Mouse (Mus musculus): ENCODE measurements around the gene Gm4871. TPM values are rescaled to one million over a fixed set of nuclear protein-coding genes. Genes with fewer than 3 reads are reported as not detected.
"Not testable (repeated sequence)": the region's sequence is repeated elsewhere in the genome, so short reads cannot be mapped to it uniquely, and the experiment has no call there.

Gm4871 gene
- polyA plus RNA-seq, 1 experiment from 2014 or later = not detected

DNA sequence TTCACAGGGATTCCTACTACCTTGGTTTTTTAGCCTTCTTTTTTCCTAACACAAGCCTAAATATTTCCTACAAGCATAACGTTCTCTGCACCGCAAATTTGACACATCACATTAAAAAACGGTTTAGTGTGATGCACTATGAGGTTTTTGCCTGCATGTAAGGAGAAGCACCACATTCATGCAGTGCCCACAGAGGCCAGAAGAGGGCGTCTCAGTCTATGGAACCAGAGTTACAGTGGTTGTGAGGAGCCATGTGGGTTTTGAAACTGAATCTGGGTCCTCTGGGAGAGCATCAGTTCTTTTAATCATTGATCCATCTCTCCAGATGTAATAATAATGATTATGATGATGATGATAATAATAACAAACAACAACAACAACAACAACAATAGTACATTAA, 9.1 kb upstream of the Gm4871 start:
- no peak overlapping the region for H3K9ac ChIP-seq
- no peak for ATAC-seq (ENCODE audit: insufficient number of reproducible peaks, low FRiP score, low TSS enrichment, low read depth)
- 43% methylated on average over 4 of the region's 4 CpGs for WGBS
- no peak overlapping the region for H3K27ac ChIP-seq
- H3K4me2 ChIP-seq = no peak overlapping the region
- H3K27me3 ChIP-seq = no peaks in the 10 kb centered on the region
- no peaks in the 10 kb centered on the region for H3K9me3 ChIP-seq
- no peaks in the 10 kb centered on the region for H3K4me1 ChIP-seq
- H3K36me3 ChIP-seq = no peaks in the 10 kb centered on the region
- H3K4me3 ChIP-seq = no peak overlapping the region

DNA sequence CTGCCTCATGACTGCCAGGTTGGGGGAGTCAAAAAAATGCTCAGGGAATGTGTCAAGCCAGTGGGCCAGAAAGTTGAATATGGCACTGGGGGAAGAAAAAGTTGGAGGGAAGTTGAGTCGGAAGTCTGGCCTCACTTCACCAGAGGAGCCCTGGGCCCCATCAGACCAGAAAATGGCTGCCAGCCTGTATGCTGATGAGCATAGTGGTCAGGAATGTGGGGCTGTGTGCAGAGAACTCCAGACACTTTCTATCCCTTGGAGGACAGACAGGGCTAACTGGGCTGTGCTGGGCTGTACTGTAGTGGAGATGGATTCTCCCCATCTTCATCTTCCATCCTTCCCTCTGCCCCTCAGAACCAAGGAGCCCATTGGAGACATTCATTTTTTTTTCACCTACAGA, 2.1 kb downstream of the Gm4871 start:
- not testable (repeated sequence) for H3K27ac ChIP-seq; H3K9me3 ChIP-seq; H3K4me2 ChIP-seq; H3K9ac ChIP-seq; H3K4me3 ChIP-seq; H3K27me3 ChIP-seq; H3K4me1 ChIP-seq; H3K36me3 ChIP-seq; ATAC-seq (ENCODE audit: insufficient number of reproducible peaks, low FRiP score, low TSS enrichment, low read depth)
- WGBS = 71% methylated on average over 1 of the region's 1 CpGs

DNA sequence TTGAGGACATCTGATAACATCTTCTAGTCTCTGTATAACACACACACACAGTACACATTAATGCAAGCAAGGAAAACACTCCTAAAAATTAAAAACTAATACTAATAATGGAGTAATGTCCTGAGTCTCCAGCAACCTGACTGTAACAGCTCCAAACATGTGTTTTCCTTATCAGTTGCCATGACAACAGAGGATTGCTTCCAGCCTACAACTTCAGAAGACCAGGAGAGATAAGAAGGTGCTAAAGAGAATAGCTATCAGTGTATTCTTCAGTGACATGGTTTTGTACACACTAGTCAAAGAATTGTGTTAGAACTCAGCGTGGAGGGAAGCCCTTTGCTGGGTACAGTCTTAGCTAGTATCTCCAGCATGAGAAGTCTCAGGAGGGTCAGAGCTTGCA, 11.8 kb downstream of the Gm4871 start:
- 60% methylated on average over 1 of the region's 1 CpGs for WGBS
- not testable (repeated sequence) for H3K36me3 ChIP-seq; H3K9ac ChIP-seq; ATAC-seq (ENCODE audit: insufficient number of reproducible peaks, low FRiP score, low TSS enrichment, low read depth); H3K4me2 ChIP-seq; H3K27ac ChIP-seq; H3K27me3 ChIP-seq; H3K4me1 ChIP-seq; H3K9me3 ChIP-seq; H3K4me3 ChIP-seq

DNA sequence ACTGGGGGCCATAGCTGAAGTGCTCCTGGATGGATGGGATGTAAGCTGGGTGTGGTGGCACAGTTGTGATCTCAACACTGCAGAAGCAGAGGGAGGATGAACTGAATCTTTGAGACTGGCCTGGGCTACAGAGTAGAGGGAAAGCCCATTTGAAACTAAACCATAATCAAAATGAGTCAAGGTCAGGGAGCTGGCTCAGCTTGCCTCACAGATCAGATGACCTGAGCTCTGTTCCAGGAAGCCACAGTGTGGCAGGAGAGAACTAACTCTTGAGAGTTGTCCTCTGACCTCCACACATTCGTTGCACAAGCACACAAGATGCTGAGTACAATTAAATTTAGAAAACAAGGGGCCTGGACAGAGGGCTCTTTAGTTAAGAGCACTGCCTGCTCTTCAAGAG, 12.3 kb downstream of the Gm4871 start:
- H3K4me3 ChIP-seq; H3K4me1 ChIP-seq; H3K27me3 ChIP-seq; ATAC-seq (ENCODE audit: insufficient number of reproducible peaks, low FRiP score, low TSS enrichment, low read depth); H3K27ac ChIP-seq; H3K36me3 ChIP-seq; H3K9ac ChIP-seq; H3K4me2 ChIP-seq; H3K9me3 ChIP-seq: not testable (repeated sequence)
- WGBS = 36% methylated on average over 1 of the region's 1 CpGs

DNA sequence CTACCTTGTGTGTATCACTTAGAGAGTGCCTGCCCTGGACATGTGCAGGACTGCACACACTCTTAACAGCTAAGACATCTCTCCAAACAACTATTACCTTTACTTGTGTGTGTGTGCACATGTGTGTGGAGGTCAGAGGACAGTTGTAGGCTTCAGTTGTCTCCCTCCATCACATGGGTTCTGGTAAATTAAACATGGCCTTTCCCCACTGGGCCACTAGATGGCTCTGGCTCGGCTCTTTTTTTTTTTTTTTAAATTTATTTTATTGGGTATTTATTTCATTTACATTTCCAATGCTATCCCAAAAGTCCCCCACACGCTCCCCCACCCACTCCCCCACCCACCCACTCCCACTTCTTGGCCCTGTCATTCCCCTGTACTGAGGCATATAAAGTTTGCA, 15.8 kb downstream of the Gm4871 start:
- H3K4me3 ChIP-seq; H3K36me3 ChIP-seq; ATAC-seq (ENCODE audit: insufficient number of reproducible peaks, low FRiP score, low TSS enrichment, low read depth); H3K27me3 ChIP-seq; H3K9me3 ChIP-seq; H3K4me1 ChIP-seq; H3K4me2 ChIP-seq; H3K27ac ChIP-seq; H3K9ac ChIP-seq: not testable (repeated sequence)
- WGBS = 38% methylated on average over 2 of the region's 2 CpGs

DNA sequence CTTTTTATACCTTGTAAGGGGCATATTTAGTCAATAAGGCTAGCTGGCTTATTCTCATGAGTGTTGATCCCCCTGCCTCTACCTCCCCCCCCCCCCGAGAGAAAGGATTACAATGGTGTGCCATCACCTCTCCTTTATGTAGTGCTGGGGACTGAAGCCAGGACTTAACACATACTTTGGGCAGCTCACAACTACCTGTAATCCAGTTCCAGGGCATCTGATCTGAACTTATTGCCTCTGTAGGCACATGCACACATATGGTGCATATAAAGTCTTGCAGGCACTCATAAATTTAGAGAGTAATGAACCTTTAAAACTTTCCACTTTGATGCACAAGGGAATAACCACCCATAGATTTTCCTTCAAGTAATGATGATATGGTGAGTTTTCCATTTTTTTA, 18.3 kb downstream of the Gm4871 start:
- no peak for ATAC-seq (ENCODE audit: insufficient number of reproducible peaks, low FRiP score, low TSS enrichment, low read depth)
- no peaks in the 10 kb centered on the region for H3K4me1 ChIP-seq
- no peaks in the 10 kb centered on the region for H3K36me3 ChIP-seq
- H3K4me2 ChIP-seq = no peak overlapping the region
- no peak overlapping the region for H3K4me3 ChIP-seq
- no peak overlapping the region for H3K9ac ChIP-seq
- H3K27ac ChIP-seq = no peak overlapping the region
- no peaks in the 10 kb centered on the region for H3K9me3 ChIP-seq
- WGBS = 45% methylated on average over 1 of the region's 1 CpGs
- H3K27me3 ChIP-seq = no peaks in the 10 kb centered on the region

DNA sequence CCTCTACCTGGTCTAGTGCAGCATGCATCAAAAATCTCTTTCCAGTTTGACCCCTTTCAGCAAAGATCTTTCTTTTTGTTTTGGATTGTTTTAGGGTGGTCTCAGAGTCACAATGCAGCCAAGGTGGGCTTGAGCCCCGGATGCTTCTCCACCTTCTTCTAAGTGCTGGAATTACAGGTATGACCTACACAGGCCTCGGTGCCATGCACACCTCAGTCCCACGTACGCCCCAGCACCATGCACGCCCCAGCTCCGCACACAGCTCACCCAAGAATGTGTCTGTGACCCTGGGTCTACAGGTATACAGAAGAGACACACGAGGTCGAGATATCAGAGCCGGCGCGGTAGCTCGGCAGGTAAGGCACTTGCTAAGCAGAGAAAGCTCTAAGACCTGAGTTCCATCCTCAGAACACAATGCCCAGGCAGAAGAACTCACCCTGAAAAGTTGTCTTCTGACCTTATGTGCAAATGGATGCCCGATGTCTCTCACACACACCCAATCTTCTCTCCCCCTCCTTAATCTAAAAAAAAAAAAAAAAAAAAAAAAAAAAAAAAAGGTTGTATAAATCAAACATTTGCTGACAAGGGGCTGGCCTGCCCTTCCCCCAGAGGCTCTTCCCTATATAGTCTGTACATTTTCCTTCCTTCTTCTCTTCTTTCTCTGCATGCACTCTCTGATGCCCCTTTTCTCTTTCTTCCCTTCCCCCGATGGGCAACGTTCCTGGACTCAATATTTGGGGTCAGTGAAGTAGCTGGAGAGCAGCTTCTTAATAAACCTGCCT, 23.5 kb downstream of the Gm4871 start:
- WGBS = 87% methylated on average over 15 of the region's 15 CpGs
- no peak for ATAC-seq (ENCODE audit: insufficient number of reproducible peaks, low FRiP score, low TSS enrichment, low read depth)
- Histone ChIP-seq H3K27ac (no peak overlapping the region), H3K27me3 (no peaks in the 10 kb centered on the region), H3K36me3 (no peaks in the 10 kb centered on the region), H3K4me1 (peaks cover 3% of the 10 kb centered on the region; the same call in 1 of the 2 replicates), H3K9me3 (no peaks in the 10 kb centered on the region), H3K9ac (no peak overlapping the region), H3K4me2 (no peak overlapping the region), H3K4me3 (no peak overlapping the region)

DNA sequence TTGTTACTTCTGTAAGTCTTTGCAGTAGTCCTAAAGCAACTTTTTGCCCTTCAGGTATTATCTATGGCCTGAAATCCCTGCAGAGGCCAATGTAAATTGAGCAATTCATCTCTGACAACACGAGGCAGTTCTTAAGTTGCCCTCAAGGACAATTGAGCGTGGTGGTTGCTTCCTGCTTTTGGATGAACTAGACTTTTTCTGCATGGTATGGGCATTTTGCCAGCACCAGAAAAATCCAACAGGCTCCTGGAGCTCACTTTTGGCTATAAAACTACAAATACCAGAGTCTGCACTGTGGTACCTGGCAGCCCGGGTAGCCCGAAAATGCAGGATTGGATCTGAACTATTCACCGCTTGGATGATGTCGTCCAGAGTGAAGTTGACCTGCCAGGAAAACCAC, 27.0 kb downstream of the Gm4871 start:
- Histone ChIP-seq H3K9me3 (no peaks in the 10 kb centered on the region), H3K9ac (no peak overlapping the region), H3K4me1 (peaks cover 3% of the 10 kb centered on the region; the same call in 1 of the 2 replicates), H3K36me3 (no peaks in the 10 kb centered on the region), H3K27ac (no peak overlapping the region), H3K27me3 (no peaks in the 10 kb centered on the region), H3K4me3 (no peak overlapping the region), H3K4me2 (no peak overlapping the region)
- ATAC-seq (ENCODE audit: insufficient number of reproducible peaks, low FRiP score, low TSS enrichment, low read depth) = no peak
- WGBS = 58% methylated on average over 6 of the region's 6 CpGs

DNA sequence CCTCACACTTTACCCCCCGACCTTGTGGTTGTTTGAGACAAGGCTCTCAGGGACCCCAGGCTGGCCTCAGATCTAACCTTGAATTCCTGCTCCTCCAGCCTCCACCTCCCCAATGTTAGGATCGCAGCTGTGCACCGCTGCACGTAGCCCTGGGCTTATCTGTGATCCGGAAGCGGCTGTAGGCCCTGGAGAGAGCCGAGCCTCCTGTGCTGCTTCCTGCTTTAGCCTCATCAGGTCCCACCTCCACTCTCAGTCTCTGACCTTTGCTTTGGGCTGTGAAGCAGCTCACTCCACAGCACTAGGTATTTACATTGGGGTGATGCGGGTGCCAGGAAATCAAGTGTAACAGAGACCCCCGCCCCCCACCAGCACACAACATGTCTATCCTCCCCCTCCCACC, 28.1 kb downstream of the Gm4871 start:
- H3K4me1 ChIP-seq = peaks cover 3% of the 10 kb centered on the region; the same call in 1 of the 2 replicates
- H3K4me3 ChIP-seq = no peak overlapping the region
- H3K27me3 ChIP-seq = no peaks in the 10 kb centered on the region
- H3K4me2 ChIP-seq = no peak overlapping the region
- H3K9me3 ChIP-seq = no peaks in the 10 kb centered on the region
- no peak for ATAC-seq (ENCODE audit: insufficient number of reproducible peaks, low FRiP score, low TSS enrichment, low read depth)
- 87% methylated on average over 9 of the region's 9 CpGs for WGBS
- no peaks in the 10 kb centered on the region for H3K36me3 ChIP-seq
- no peak overlapping the region for H3K27ac ChIP-seq
- H3K9ac ChIP-seq = no peak overlapping the region

DNA sequence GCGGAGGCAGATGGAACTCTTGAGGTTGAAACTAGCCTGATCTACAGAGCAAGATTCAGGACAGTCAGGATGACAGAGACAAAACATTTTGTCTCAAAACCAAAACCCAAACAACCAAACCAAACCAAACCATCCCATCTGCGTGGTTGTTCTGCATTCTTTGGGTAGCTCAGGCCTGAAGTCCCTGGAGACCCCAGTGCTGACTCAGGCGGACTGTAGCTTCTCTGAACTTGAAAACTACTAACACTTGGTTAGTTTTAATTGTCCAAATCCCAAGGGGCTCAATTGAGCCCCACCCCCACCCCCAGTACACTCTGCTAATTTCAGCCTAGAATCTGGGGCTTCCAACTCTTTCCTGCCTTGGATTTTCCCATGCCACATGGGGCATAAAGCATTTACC, 29.2 kb downstream of the Gm4871 start:
- WGBS = 79% methylated on average over 3 of the region's 3 CpGs
- peaks cover 3% of the 10 kb centered on the region; the same call in 1 of the 2 replicates for H3K4me1 ChIP-seq
- H3K27me3 ChIP-seq = no peaks in the 10 kb centered on the region
- ATAC-seq (ENCODE audit: insufficient number of reproducible peaks, low FRiP score, low TSS enrichment, low read depth) = no peak
- no peak overlapping the region for H3K27ac ChIP-seq
- no peaks in the 10 kb centered on the region for H3K9me3 ChIP-seq
- H3K4me3 ChIP-seq = no peak overlapping the region
- H3K9ac ChIP-seq = no peak overlapping the region
- H3K36me3 ChIP-seq = no peaks in the 10 kb centered on the region
- no peak overlapping the region for H3K4me2 ChIP-seq

DNA sequence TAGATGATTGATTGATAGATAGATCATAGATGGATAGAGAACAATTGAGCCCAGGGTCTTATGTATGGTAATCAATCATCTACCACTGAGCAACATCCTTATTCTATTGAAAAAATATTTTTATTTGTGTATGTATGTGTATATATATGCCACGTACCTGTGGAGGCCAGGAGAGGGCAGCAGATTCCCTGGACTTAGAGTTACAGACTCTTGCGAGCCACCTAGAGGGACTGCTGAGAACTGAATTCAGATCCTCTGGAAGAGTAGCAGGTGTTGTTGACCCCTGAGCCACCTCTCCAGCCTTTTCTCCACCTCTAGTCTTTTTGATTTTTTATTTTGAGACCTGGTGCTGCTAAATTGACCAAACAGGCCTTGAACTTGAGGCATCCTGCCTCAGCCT, 34.1 kb downstream of the Gm4871 start:
- Histone ChIP-seq H3K9ac (no peak overlapping the region), H3K4me2 (no peak overlapping the region), H3K36me3 (no peaks in the 10 kb centered on the region), H3K4me3 (no peak overlapping the region), H3K27ac (no peak overlapping the region), H3K9me3 (no peaks in the 10 kb centered on the region), H3K4me1 (no peaks in the 10 kb centered on the region), H3K27me3 (no peaks in the 10 kb centered on the region)
- WGBS = 39% methylated on average over 2 of the region's 2 CpGs
- no peak for ATAC-seq (ENCODE audit: insufficient number of reproducible peaks, low FRiP score, low TSS enrichment, low read depth)

DNA sequence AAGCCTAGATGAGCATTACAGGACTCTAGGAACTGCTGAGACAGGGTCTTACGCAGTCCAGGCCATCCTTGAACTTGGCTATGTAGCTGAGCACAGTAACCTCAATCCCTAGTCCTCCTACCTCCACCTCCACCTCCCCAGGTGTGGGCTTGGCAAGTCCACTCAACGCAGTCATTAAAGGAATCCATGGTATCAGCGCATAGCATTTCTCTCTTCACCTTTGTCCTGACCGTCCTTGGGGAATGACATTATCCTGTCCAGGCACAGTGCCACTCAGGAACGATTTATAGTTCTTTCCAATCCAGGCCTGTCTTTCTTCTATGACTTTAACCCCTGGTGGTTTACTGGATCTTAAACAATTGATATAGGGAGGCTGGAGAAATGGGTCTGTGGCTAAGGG, 42.1 kb downstream of the Gm4871 start:
- H3K4me1 ChIP-seq = no peaks in the 10 kb centered on the region
- H3K9ac ChIP-seq = no peak overlapping the region
- H3K36me3 ChIP-seq = no peaks in the 10 kb centered on the region
- ATAC-seq (ENCODE audit: insufficient number of reproducible peaks, low FRiP score, low TSS enrichment, low read depth) = no peak
- H3K9me3 ChIP-seq = no peaks in the 10 kb centered on the region
- H3K27ac ChIP-seq = no peak overlapping the region
- no peak overlapping the region for H3K4me3 ChIP-seq
- no peaks in the 10 kb centered on the region for H3K27me3 ChIP-seq
- WGBS = 64% methylated on average over 5 of the region's 5 CpGs
- H3K4me2 ChIP-seq = no peak overlapping the region

DNA sequence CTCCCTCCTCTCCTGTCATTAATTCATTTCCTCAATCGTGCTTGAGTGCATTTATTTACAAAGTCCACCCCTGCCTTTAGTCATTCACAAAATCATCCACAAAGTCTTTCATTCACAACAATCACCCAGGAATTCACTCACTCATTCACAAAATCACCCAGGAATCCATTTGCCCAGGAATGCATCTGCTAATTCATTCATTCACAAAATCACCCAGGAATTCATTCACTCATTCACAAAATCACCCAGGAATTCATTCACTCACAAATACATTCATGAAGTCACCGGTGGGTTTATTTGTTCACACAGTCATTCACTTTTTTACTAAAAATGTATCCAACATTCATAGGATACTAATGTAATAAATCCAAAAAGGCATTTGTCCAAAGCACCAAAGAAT, 42.5 kb downstream of the Gm4871 start:
- Histone ChIP-seq H3K9me3 (no peaks in the 10 kb centered on the region), H3K36me3 (no peaks in the 10 kb centered on the region), H3K27me3 (no peaks in the 10 kb centered on the region), H3K4me1 (no peaks in the 10 kb centered on the region), H3K27ac (no peak overlapping the region), H3K9ac (no peak overlapping the region), H3K4me2 (no peak overlapping the region), H3K4me3 (no peak overlapping the region)
- WGBS = 80% methylated on average over 2 of the region's 2 CpGs
- ATAC-seq (ENCODE audit: insufficient number of reproducible peaks, low FRiP score, low TSS enrichment, low read depth) = no peak

All from limb, embryonic 15.5 days (tissue).